Mouse (Mus musculus): ENCODE data around the gene Nup210. TPM values are rescaled to one million over a fixed set of nuclear protein-coding genes. Genes with fewer than 3 reads are reported as not detected.
A peak's percentile ranks its signal among the peaks of the same experiment; 100 is the strongest.

Nup210 gene
- polyA plus RNA-seq, 1 experiment from 2014 or later = 13.1 TPM

GRCm38 (mm10) chr6:91159047-91159446 lies 42.4 kb upstream of the Nup210 start:
- H3K4me2 ChIP-seq (ENCODE audit: low read depth, low read length) = peak overlapping the region; percentile 23; the same call in 1 of the 2 replicates
- no peaks in the 10 kb centered on the region for H3K27me3 ChIP-seq (replicated peaks; ENCODE audit: control insufficient read depth, insufficient read depth, low read length)
- peaks cover 42% of the 10 kb centered on the region for H3K4me1 ChIP-seq (ENCODE audit: control insufficient read depth, insufficient read depth, low read length)
- H3K9ac ChIP-seq (ENCODE audit: low read depth, low read length) = 0 out of 2 replicates have a peak overlapping the region, but pooled peaks have one; percentile 8
- no peaks in the 10 kb centered on the region for H3K9me3 ChIP-seq (ENCODE audit: control insufficient read depth, low read length)
- DNase-seq (ENCODE audit: low spot score) = no peak
- WGBS = 77% methylated on average over 9 of the region's 9 CpGs
- H3K27ac ChIP-seq (replicated peaks; ENCODE audit: low read depth, low read length) = no peak overlapping the region
- peaks cover 6% of the 10 kb centered on the region; the same call in 1 of the 2 replicates for H3K36me3 ChIP-seq (ENCODE audit: control insufficient read depth, insufficient read depth, low read length)
- no peak for ATAC-seq (ENCODE audit: low read depth)
- no peak overlapping the region for H3K4me3 ChIP-seq (ENCODE audit: low read depth, low read length)

- H3K27me3 ChIP-seq (replicated peaks; ENCODE audit: control insufficient read depth, insufficient read depth, low read length) = no peaks in the 10 kb centered on the region
- no peaks in the 10 kb centered on the region for H3K9me3 ChIP-seq (ENCODE audit: control insufficient read depth, low read length)
- peak overlapping the region; percentile 77 for H3K4me2 ChIP-seq (ENCODE audit: low read depth, low read length)
- no peak for DNase-seq (ENCODE audit: low spot score)
- peaks cover 45% of the 10 kb centered on the region for H3K4me1 ChIP-seq (ENCODE audit: control insufficient read depth, insufficient read depth, low read length)
- no peak for ATAC-seq (ENCODE audit: low read depth)
- H3K27ac ChIP-seq (replicated peaks; ENCODE audit: low read depth, low read length) = peak overlapping the region; percentile 88
- peak overlapping the region; percentile 80 for H3K9ac ChIP-seq (ENCODE audit: low read depth, low read length)
- H3K4me3 ChIP-seq (ENCODE audit: low read depth, low read length) = peak overlapping the region; percentile 67
- 19% methylated on average over 6 of the region's 6 CpGs for WGBS
- H3K36me3 ChIP-seq (ENCODE audit: control insufficient read depth, insufficient read depth, low read length) = peaks cover 6% of the 10 kb centered on the region; the same call in 1 of the 2 replicates
Measured at GRCm38 (mm10) chr6:91157237-91157570, 40.6 kb upstream of the Nup210 start.

GRCm38 (mm10) chr6:91156554-91157236 lies 40.1 kb upstream of the Nup210 start, which contains the start of gene Hdac11:
Gene Hdac11, plus strand, starts transcription at chr6:91156665.
- ATAC-seq (ENCODE audit: low read depth) (peak; percentile 95), DNase-seq (ENCODE audit: low spot score) (peak; percentile 97)
- no peaks in the 10 kb centered on the region for H3K27me3 ChIP-seq (replicated peaks; ENCODE audit: control insufficient read depth, insufficient read depth, low read length)
- peaks cover 45% of the 10 kb centered on the region for H3K4me1 ChIP-seq (ENCODE audit: control insufficient read depth, insufficient read depth, low read length)
- peak within 1 kb of the TSS; percentile 80 for H3K9ac ChIP-seq (ENCODE audit: low read depth, low read length)
- H3K27ac ChIP-seq (replicated peaks; ENCODE audit: low read depth, low read length) = peak within 1 kb of the TSS; percentile 88
- peak within 1 kb of the TSS; percentile 67 for H3K4me3 ChIP-seq (ENCODE audit: low read depth, low read length)
- WGBS = under 1% methylated on average over 28 of the region's 42 CpGs
- peak within 1 kb of the TSS; percentile 77 for H3K4me2 ChIP-seq (ENCODE audit: low read depth, low read length)
- no peaks in the 10 kb centered on the region for H3K9me3 ChIP-seq (ENCODE audit: control insufficient read depth, low read length)
- H3K36me3 ChIP-seq (ENCODE audit: control insufficient read depth, insufficient read depth, low read length) = peaks cover 6% of the 10 kb centered on the region; the same call in 1 of the 2 replicates

DNA sequence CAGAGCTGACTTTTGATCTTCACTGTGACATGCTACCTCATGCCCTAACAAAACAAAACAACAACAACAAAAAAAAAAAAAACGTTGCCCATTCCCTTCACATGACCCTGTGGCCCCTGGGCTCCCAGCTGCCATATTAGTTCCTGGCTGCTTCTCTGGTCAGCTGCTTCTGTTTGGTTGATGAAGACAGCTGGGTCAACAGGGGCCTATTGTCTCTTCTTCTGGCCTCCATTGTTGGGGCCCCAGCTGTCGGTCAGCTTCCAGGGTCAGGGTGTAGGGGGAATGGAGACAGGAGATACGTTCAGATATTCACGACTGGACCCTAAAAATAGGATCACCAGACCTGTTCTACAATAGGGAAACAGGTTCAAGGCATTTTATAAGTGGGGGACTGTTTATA lies 39.4 kb upstream of the Nup210 start:
- peak overlapping the region; percentile 67 for H3K4me3 ChIP-seq (ENCODE audit: low read depth, low read length)
- ATAC-seq (ENCODE audit: low read depth) (no peak; the same call in 1 of the 2 replicates), DNase-seq (ENCODE audit: low spot score) (no peak)
- peak overlapping the region; percentile 88 for H3K27ac ChIP-seq (replicated peaks; ENCODE audit: low read depth, low read length)
- H3K9ac ChIP-seq (ENCODE audit: low read depth, low read length) = no peak overlapping the region
- peaks cover 6% of the 10 kb centered on the region; the same call in 1 of the 2 replicates for H3K36me3 ChIP-seq (ENCODE audit: control insufficient read depth, insufficient read depth, low read length)
- H3K4me2 ChIP-seq (ENCODE audit: low read depth, low read length) = peak overlapping the region; percentile 77
- H3K27me3 ChIP-seq (replicated peaks; ENCODE audit: control insufficient read depth, insufficient read depth, low read length) = no peaks in the 10 kb centered on the region
- no peaks in the 10 kb centered on the region for H3K9me3 ChIP-seq (ENCODE audit: control insufficient read depth, low read length)
- H3K4me1 ChIP-seq (ENCODE audit: control insufficient read depth, insufficient read depth, low read length) = peaks cover 44% of the 10 kb centered on the region
- 16% methylated on average over 4 of the region's 4 CpGs for WGBS

DNA sequence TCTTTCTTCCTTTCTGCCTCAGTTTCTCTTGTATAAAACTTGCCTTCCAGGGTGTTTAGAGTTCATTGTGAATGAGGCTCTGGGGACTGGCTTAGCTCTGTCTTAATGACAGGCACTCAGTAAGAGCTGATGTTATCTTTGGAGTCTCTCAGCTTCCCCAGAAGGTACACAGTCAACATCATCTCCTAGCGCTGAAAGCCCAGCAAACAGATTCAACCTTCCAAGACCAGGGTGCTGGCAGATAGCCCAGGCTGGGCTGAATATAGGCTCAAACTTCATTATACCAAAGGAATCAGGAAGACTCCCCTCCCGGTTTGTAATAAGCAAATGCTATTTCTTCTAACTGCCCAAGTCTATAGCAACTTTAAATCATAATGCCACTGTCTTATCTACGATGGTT lies 38.7 kb upstream of the Nup210 start:
- H3K27me3 ChIP-seq (replicated peaks; ENCODE audit: control insufficient read depth, insufficient read depth, low read length) = no peaks in the 10 kb centered on the region

GRCm38 (mm10) chr6:91154685-91155084 lies 38.1 kb upstream of the Nup210 start:
- Histone ChIP-seq H3K36me3 (ENCODE audit: control insufficient read depth, insufficient read depth, low read length) (peaks cover 6% of the 10 kb centered on the region; the same call in 1 of the 2 replicates), H3K27me3 (replicated peaks; ENCODE audit: control insufficient read depth, insufficient read depth, low read length) (no peaks in the 10 kb centered on the region), H3K4me3 (ENCODE audit: low read depth, low read length) (no peak overlapping the region), H3K4me1 (ENCODE audit: control insufficient read depth, insufficient read depth, low read length) (peaks cover 31% of the 10 kb centered on the region), H3K9ac (ENCODE audit: low read depth, low read length) (no peak overlapping the region), H3K9me3 (ENCODE audit: control insufficient read depth, low read length) (no peaks in the 10 kb centered on the region), H3K27ac (replicated peaks; ENCODE audit: low read depth, low read length) (no peak overlapping the region), H3K4me2 (ENCODE audit: low read depth, low read length) (no peak overlapping the region)
- no peak for DNase-seq (ENCODE audit: low spot score)
- WGBS = 51% methylated on average over 4 of the region's 4 CpGs
- ATAC-seq (ENCODE audit: low read depth) = no peak

More for the DNA sequence above, 38.7 kb upstream of the Nup210 start:
- no peak overlapping the region; the same call in 1 of the 2 replicates for H3K27ac ChIP-seq (replicated peaks; ENCODE audit: low read depth, low read length)
- H3K4me1 ChIP-seq (ENCODE audit: control insufficient read depth, insufficient read depth, low read length) = peaks cover 36% of the 10 kb centered on the region
- ATAC-seq (ENCODE audit: low read depth) (no peak), DNase-seq (ENCODE audit: low spot score) (no peak)
- peaks cover 6% of the 10 kb centered on the region; the same call in 1 of the 2 replicates for H3K36me3 ChIP-seq (ENCODE audit: control insufficient read depth, insufficient read depth, low read length)
- 75% methylated on average over 3 of the region's 3 CpGs for WGBS
- no peak overlapping the region for H3K9ac ChIP-seq (ENCODE audit: low read depth, low read length)
- no peak overlapping the region for H3K4me3 ChIP-seq (ENCODE audit: low read depth, low read length)
- no peaks in the 10 kb centered on the region for H3K9me3 ChIP-seq (ENCODE audit: control insufficient read depth, low read length)
- H3K4me2 ChIP-seq (ENCODE audit: low read depth, low read length) = no peak overlapping the region

- peak overlapping the region; percentile 13 for H3K4me3 ChIP-seq (ENCODE audit: low read depth, low read length)
- peak; percentile 55 for ATAC-seq (ENCODE audit: low read depth)
- 2% methylated on average over 10 of the region's 10 CpGs for WGBS
Measured at GRCm38 (mm10) chr6:91153549-91154064, 37.0 kb upstream of the Nup210 start.

GRCm38 (mm10) chr6:91152892-91153548 lies 36.4 kb upstream of the Nup210 start:
- no peak for DNase-seq (ENCODE audit: low spot score)
- peak overlapping the region; percentile 31; the same call in 1 of the 2 replicates for H3K27ac ChIP-seq (replicated peaks; ENCODE audit: low read depth, low read length)
- WGBS = 26% methylated on average over 6 of the region's 7 CpGs

More at GRCm38 (mm10) chr6:91153549-91154064, 37.0 kb upstream of the Nup210 start:
- Histone ChIP-seq H3K27ac (replicated peaks; ENCODE audit: low read depth, low read length) (peak overlapping the region; percentile 31; the same call in 1 of the 2 replicates), H3K4me1 (ENCODE audit: control insufficient read depth, insufficient read depth, low read length) (peaks cover 24% of the 10 kb centered on the region), H3K27me3 (replicated peaks; ENCODE audit: control insufficient read depth, insufficient read depth, low read length) (no peaks in the 10 kb centered on the region), H3K4me2 (ENCODE audit: low read depth, low read length) (peak overlapping the region; percentile 34), H3K9ac (ENCODE audit: low read depth, low read length) (no peak overlapping the region), H3K36me3 (ENCODE audit: control insufficient read depth, insufficient read depth, low read length) (no peaks in the 10 kb centered on the region), H3K9me3 (ENCODE audit: control insufficient read depth, low read length) (no peaks in the 10 kb centered on the region)
- DNase-seq (ENCODE audit: low spot score) = peak; percentile 83

More at GRCm38 (mm10) chr6:91152892-91153548, 36.4 kb upstream of the Nup210 start:
- Histone ChIP-seq H3K4me2 (ENCODE audit: low read depth, low read length) (peak overlapping the region; percentile 34; the same call in 1 of the 2 replicates), H3K27me3 (replicated peaks; ENCODE audit: control insufficient read depth, insufficient read depth, low read length) (no peaks in the 10 kb centered on the region), H3K9ac (ENCODE audit: low read depth, low read length) (no peak overlapping the region), H3K9me3 (ENCODE audit: control insufficient read depth, low read length) (no peaks in the 10 kb centered on the region), H3K4me3 (ENCODE audit: low read depth, low read length) (no peak overlapping the region), H3K4me1 (ENCODE audit: control insufficient read depth, insufficient read depth, low read length) (peaks cover 20% of the 10 kb centered on the region), H3K36me3 (ENCODE audit: control insufficient read depth, insufficient read depth, low read length) (no peaks in the 10 kb centered on the region)
- no peak for ATAC-seq (ENCODE audit: low read depth)

Data from embryonic facial prominence, embryonic 14.5 days (tissue).